Mouse (Mus musculus): ENCODE measurements around the gene Peg3.

DNA sequence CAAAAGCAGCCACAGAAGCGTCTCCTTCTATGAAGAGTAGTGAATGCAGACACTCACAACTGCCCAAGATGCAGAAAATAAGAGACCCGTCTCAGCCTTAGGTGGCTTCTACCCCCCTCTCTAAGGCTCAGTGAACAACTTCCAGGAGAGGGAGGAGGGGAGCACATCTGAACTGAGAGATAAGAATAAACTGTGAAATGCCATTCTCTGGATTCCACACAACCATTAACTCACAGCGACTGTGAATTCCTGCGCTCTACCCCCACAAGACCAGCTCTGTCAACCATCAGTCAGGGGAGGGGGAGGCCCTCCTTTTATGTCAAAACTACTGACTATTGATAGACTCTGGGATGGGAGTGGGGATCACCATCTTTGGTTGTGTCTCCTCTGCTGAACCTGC is 47.5 kb upstream of the Peg3 start:
- TF ChIP-seq CTCF (IDR thresholded peaks at IDR 0.05; ENCODE audit: control insufficient read depth, insufficient read depth, insufficient replicate concordance, low read depth, low read length) (no peak), POLR2A (IDR thresholded peaks at IDR 0.05; ENCODE audit: control insufficient read depth, low read depth, low read length) (no peak)

Data from testis, adult 2 months (tissue).